Mouse (Mus musculus): ENCODE measurements at regions not wholly inside any gene's neighbourhood (a gene's known extent, or its start where the extent isn't known, plus 50 kb on each side); places are given as distances from the start of the nearest gene placed in this dataset.

- ATAC-seq (replicated peaks; ENCODE audit: low FRiP score, low TSS enrichment, poor library complexity, severe bottlenecking) = no peak
Measured at GRCm38 (mm10) chr10:95124476-95124875, 179.8 kb upstream of the Plxnc1 start.

- no peak for ATAC-seq (replicated peaks; ENCODE audit: low FRiP score, low TSS enrichment, poor library complexity, severe bottlenecking)
Measured at GRCm38 (mm10) chr10:95120007-95120406, 175.4 kb upstream of the Plxnc1 start.

GRCm38 (mm10) chr10:95118786-95119351 lies 174.2 kb upstream of the Plxnc1 start:
- no peak for ATAC-seq (replicated peaks; ENCODE audit: low FRiP score, low TSS enrichment, poor library complexity, severe bottlenecking)

- peak; percentile 15; the same call in 1 of the 2 replicates for ATAC-seq (replicated peaks; ENCODE audit: low FRiP score, low TSS enrichment, poor library complexity, severe bottlenecking)
Measured at GRCm38 (mm10) chr10:95117731-95118212, 173.1 kb upstream of the Plxnc1 start.

GRCm38 (mm10) chr10:95117041-95117730 lies 172.6 kb upstream of the Plxnc1 start:
- peak; percentile 79 for ATAC-seq (replicated peaks; ENCODE audit: low FRiP score, low TSS enrichment, poor library complexity, severe bottlenecking)

- no peak for ATAC-seq (replicated peaks; ENCODE audit: low FRiP score, low TSS enrichment, poor library complexity, severe bottlenecking)
Measured at GRCm38 (mm10) chr10:95116579-95117011, 172.0 kb upstream of the Plxnc1 start.

GRCm38 (mm10) chr10:95112837-95113388 lies 168.3 kb upstream of the Plxnc1 start:
- ATAC-seq (replicated peaks; ENCODE audit: low FRiP score, low TSS enrichment, poor library complexity, severe bottlenecking) = no peak

- no peak for ATAC-seq (replicated peaks; ENCODE audit: low FRiP score, low TSS enrichment, poor library complexity, severe bottlenecking)
Measured at GRCm38 (mm10) chr10:95112231-95112774, 167.7 kb upstream of the Plxnc1 start.

GRCm38 (mm10) chr10:95110786-95111185 lies 166.2 kb upstream of the Plxnc1 start:
- ATAC-seq (replicated peaks; ENCODE audit: low FRiP score, low TSS enrichment, poor library complexity, severe bottlenecking) = no peak

GRCm38 (mm10) chr10:95109576-95109975 lies 164.9 kb upstream of the Plxnc1 start:
- ATAC-seq (replicated peaks; ENCODE audit: low FRiP score, low TSS enrichment, poor library complexity, severe bottlenecking) = no peak

GRCm38 (mm10) chr10:95107532-95108251 lies 163.1 kb upstream of the Plxnc1 start:
- ATAC-seq (replicated peaks; ENCODE audit: low FRiP score, low TSS enrichment, poor library complexity, severe bottlenecking) = no peak

GRCm38 (mm10) chr10:95103808-95104207 lies 159.2 kb upstream of the Plxnc1 start:
- ATAC-seq (replicated peaks; ENCODE audit: low FRiP score, low TSS enrichment, poor library complexity, severe bottlenecking) = no peak

GRCm38 (mm10) chr10:95102981-95103380 lies 158.3 kb upstream of the Plxnc1 start:
- ATAC-seq (replicated peaks; ENCODE audit: low FRiP score, low TSS enrichment, poor library complexity, severe bottlenecking) = no peak

- ATAC-seq (replicated peaks; ENCODE audit: low FRiP score, low TSS enrichment, poor library complexity, severe bottlenecking) = no peak
Measured at GRCm38 (mm10) chr10:95099906-95100305, 155.3 kb upstream of the Plxnc1 start.

- ATAC-seq (replicated peaks; ENCODE audit: low FRiP score, low TSS enrichment, poor library complexity, severe bottlenecking) = no peak
Measured at GRCm38 (mm10) chr10:95095847-95096246, 151.2 kb upstream of the Plxnc1 start.

- ATAC-seq (replicated peaks; ENCODE audit: low FRiP score, low TSS enrichment, poor library complexity, severe bottlenecking) = no peak
Measured at GRCm38 (mm10) chr10:95094771-95095170, 150.1 kb upstream of the Plxnc1 start.

GRCm38 (mm10) chr10:95093266-95093665 lies 148.6 kb upstream of the Plxnc1 start:
- ATAC-seq (replicated peaks; ENCODE audit: low FRiP score, low TSS enrichment, poor library complexity, severe bottlenecking) = no peak

GRCm38 (mm10) chr10:95091086-95091485 lies 146.5 kb upstream of the Plxnc1 start:
- no peak for ATAC-seq (replicated peaks; ENCODE audit: low FRiP score, low TSS enrichment, poor library complexity, severe bottlenecking)

- ATAC-seq (replicated peaks; ENCODE audit: low FRiP score, low TSS enrichment, poor library complexity, severe bottlenecking) = no peak
Measured at GRCm38 (mm10) chr10:95090641-95091040, 146.0 kb upstream of the Plxnc1 start.

- ATAC-seq (replicated peaks; ENCODE audit: low FRiP score, low TSS enrichment, poor library complexity, severe bottlenecking) = no peak
Measured at GRCm38 (mm10) chr10:95090035-95090434, 145.4 kb upstream of the Plxnc1 start.
